Mouse (Mus musculus): ENCODE data around the gene Mark1.

Gene Mark1

DNA sequence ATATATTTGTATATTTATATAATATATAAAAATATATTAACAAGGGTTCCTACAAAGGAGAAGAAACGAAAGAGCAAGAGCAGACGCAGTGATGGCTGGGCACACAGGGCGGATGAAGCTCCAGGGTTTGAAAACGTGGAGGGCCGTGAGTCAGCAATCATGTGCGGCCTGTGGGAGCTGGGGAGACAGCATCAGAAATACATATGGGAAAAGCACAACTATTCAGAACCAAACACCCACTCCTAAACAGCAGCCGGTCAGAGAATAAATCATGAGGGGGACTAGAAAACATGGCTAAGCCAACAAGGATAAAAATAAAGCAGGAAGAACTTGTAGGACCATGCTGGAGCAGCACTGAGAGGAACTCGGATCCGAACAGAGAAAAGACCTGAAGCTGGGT is 142.2 kb downstream of the Mark1 start:
- no peak for DNase-seq (ENCODE audit: extremely low read depth, insufficient read length, low spot score)

DNA sequence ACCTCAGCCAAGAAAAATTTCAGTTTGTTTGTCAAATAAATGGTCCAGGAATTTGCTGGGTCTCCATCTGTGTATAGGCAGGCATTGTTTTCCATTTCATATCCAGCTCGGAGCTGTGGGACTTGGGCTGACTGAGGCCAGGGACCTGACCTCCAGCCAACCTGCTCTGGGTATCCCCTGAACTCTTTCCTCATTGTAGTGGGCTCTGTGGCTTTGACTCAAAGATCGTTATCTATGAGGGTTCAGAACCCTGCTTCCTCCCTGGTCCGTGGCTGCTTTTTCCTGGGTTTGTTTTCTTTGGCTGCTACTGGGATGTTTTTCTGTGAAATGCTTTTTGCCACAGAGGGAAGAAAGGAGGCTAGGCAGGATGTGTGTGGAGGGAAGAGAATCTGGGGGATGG is 145.4 kb downstream of the Mark1 start:
- DNase-seq (ENCODE audit: extremely low read depth, insufficient read length, low spot score): no peak

DNA sequence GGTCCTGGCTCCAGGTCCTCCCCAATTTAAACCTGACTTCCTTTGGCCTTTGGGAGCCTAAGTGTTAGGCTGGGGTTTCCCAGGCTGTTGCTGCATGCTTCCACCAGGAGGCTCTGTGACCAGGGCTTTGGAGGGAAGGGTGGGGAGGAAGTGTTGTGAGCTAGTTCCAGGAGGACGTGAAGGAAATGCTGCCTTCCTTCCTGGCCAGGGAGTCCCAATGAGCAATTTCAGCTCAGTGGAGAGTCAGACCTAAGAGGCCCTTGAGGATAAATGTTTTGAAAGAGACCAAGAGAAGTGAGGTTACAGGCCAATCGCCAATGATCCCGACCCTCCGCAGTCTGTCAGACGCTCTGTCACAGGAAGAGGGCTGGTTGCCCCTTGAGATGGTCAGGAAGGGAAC is 146.0 kb downstream of the Mark1 start:
- DNase-seq (ENCODE audit: extremely low read depth, insufficient read length, low spot score): peak; percentile 55

DNA sequence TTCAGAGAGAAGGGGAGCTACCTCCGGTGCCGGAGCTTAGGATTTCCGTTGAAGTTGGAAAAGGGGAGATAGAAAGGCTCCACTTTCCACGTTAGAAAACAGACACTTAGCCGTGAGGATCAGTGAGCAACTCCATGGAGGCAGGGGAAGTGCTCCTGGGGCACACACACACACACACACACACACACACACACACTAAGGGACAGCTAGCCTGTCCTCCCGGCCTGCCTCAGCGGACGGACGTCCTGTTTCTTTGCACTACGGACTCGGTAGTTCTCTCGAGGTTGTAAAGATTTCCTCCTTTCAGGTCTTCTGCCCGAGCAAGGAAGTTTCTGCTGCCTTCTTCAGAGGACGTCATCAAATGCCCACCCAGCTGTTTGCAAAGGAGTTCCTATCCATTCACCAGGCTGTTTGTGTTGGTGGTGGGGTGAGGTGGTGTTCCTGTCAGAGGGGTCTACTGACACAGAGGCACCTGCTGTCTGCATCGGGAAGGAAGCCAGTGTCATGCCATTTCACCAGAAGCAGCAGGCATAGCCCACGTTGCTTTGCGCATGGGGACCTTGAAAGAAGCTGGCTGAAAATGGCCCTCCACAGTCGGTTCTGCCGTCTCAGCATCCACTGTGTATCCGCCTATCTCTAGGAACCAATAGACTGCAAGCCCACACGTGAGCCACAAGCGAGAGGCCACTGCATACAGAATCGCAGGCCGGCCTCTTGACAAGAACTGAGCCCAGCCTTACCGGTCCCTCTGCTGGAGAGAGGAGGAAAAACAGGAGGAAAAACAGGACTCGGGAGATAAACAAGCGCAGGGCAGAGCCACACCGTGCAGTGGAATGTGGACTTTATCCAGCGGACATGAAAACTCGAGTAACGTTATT is 147.4 kb downstream of the Mark1 start:
- DNase-seq (ENCODE audit: extremely low read depth, insufficient read length, low spot score): peak; percentile 64

DNA sequence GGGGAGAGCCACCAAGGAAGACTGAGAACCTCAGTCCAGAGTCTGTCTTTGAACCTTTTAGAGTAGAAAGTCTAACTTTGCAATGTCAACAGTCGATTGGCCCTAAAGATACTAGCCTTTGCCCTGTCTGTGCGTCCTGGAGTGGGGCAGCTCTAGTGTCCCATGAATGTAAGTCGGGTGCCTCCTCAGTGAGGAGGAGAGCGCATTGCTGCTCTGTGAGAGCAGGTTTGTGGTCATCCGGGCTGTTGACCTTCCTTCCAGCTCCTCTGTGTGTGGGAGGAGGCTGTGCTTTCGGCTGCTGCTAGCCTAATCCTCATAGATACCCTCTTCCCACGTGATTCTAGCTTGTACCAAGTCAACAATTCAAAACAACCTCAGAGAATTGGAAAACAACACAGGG is 148.2 kb downstream of the Mark1 start:
- no peak for DNase-seq (ENCODE audit: extremely low read depth, insufficient read length, low spot score)

DNA sequence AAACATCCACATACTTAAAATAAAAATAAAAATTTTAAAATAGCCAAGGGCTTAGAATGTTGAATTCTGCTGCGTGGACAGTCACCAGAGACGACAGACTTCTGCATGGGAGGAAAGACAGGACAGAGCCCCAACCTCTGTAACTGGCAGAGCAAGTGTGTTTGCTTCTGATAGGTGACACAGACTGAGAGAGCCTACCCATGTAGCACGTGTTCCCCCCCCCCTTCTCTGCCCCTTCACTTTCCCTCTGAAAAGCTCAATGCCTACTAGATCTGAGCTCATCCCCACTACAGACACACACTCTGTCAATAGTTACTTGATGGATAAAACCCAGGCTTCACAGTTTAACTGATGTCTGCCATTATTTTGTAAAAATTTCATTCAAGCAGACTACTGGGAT is 152.4 kb downstream of the Mark1 start:
- DNase-seq (ENCODE audit: extremely low read depth, insufficient read length, low spot score): no peak

All from 3134 (cell line).